Mouse (Mus musculus): ENCODE measurements around the gene Trp53bp2. TPM values are rescaled to one million over a fixed set of nuclear protein-coding genes. Genes with fewer than 3 reads are reported as not detected.

Trp53bp2 gene
- polyA plus RNA-seq, 1 experiment from 2014 or later = 26.9 TPM

DNA sequence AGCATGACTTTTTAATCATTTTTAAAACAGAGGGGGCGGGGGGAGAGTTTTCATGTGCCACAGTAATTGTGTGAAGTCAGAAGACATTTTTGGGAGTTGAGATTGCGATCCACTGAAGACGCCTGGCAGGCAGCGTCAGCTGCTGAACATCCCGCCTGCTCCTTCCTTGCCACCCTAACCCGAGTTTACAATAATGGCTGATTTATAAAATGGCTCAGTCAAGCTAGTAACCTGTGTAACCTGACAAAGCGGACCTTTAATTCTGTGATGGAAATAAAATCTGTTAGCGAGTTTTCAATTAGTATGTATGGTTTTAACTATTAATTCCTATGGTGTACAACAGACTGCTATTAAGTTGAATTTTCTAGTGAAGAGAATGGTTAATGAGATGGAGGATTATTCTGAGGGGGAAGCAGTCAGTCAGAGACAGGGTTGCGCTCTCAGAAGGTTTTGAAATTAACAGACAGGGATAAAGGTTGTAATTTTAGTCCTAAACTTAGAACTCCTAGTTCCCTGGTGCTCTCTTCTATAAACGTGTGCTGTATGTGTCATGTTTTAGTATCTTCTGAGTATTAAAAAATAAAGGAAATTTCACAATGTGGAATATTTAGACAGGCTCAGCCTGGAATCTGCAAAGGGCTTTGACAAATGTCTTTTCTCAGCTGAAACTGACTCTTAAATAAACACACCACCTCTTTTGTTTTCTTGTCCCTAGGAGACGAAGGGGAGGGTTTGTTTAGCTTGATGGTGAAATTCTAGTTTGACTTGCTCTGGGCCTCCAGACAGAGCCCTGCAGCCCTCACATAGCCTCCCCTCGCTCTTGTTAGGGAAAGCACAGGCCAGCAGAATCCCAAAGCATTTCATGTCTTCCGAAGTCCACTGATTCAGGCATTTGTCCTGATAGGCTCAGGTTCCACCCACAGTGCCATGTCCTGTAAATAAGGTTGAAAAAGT lies 51.6 kb downstream of the Trp53bp2 start:
- Histone ChIP-seq H3K27me3 (replicated peaks; ENCODE audit: control insufficient read depth, insufficient read depth, low read length) (no peaks in the 10 kb centered on the region), H3K4me2 (ENCODE audit: low read length) (no peak overlapping the region), H3K36me3 (ENCODE audit: control insufficient read depth, insufficient read depth, low read length) (peaks cover 41% of the 10 kb centered on the region), H3K9me3 (ENCODE audit: control insufficient read depth, low read length) (no peaks in the 10 kb centered on the region), H3K27ac (ENCODE audit: low read depth) (peak overlapping the region; percentile 55), H3K4me3 (ENCODE audit: low read depth, low read length) (no peak overlapping the region), H3K4me1 (replicated peaks; ENCODE audit: control insufficient read depth, insufficient read depth, low read length) (peaks cover 24% of the 10 kb centered on the region), H3K9ac (ENCODE audit: low read length) (no peak overlapping the region)
- ATAC-seq (replicated peaks; ENCODE audit: low FRiP score, low TSS enrichment, low read depth) = no peak
- DNase-seq (ENCODE audit: low spot score) = no peak
- 40% methylated on average over 13 of the region's 13 CpGs for WGBS

DNA sequence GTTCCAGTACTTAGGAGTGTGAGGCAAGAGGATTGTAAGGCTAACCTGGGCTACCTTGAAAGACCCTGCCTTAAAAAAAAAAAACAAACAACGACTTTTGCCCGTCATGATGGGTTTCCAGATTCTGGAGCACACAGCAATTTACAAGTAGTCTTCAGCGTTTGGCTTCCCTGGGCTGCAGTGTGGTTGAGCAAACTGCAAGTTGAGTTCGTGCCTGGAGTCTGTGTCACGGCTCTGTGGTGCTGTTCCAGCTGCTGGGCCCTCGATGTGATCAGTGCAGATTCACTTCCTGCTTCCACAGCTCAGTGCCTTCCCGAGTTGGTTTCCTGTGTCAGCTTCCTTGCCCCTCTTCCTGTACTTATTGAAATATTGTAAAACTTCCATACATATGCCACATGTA lies 52.3 kb downstream of the Trp53bp2 start:
- Histone ChIP-seq H3K27ac (ENCODE audit: low read depth) (peak overlapping the region; percentile 55), H3K9ac (ENCODE audit: low read length) (no peak overlapping the region), H3K36me3 (ENCODE audit: control insufficient read depth, insufficient read depth, low read length) (peaks cover 34% of the 10 kb centered on the region), H3K4me1 (replicated peaks; ENCODE audit: control insufficient read depth, insufficient read depth, low read length) (peaks cover 24% of the 10 kb centered on the region), H3K4me2 (ENCODE audit: low read length) (no peak overlapping the region), H3K27me3 (replicated peaks; ENCODE audit: control insufficient read depth, insufficient read depth, low read length) (no peaks in the 10 kb centered on the region), H3K4me3 (ENCODE audit: low read depth, low read length) (no peak overlapping the region), H3K9me3 (ENCODE audit: control insufficient read depth, low read length) (no peaks in the 10 kb centered on the region)
- DNase-seq (ENCODE audit: low spot score) = no peak
- WGBS = 23% methylated on average over 7 of the region's 7 CpGs
- ATAC-seq (replicated peaks; ENCODE audit: low FRiP score, low TSS enrichment, low read depth) = no peak

DNA sequence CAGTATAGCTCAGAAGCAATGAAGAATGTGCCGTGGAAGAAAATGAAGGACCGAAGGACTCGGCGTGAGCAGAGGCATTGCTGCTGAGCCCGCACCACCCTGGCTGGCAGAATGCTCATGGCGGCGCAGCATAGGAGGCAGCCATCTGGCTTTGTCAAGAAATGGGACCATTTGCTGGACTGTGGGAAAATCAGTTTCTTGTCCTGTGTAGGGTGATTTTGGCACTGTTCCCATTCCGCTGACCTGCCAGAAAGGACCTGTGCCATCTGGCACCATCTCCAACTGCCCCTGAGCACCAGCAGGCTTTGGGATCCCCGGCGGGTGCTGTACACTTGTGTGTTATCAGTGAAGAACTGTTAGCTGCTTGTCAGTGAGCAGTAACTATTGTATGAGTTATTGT lies 52.8 kb downstream of the Trp53bp2 start:
- Histone ChIP-seq H3K9me3 (ENCODE audit: control insufficient read depth, low read length) (no peaks in the 10 kb centered on the region), H3K27ac (ENCODE audit: low read depth) (peak overlapping the region; percentile 55; the same call in 1 of the 2 replicates), H3K27me3 (replicated peaks; ENCODE audit: control insufficient read depth, insufficient read depth, low read length) (no peaks in the 10 kb centered on the region), H3K9ac (ENCODE audit: low read length) (no peak overlapping the region), H3K4me1 (replicated peaks; ENCODE audit: control insufficient read depth, insufficient read depth, low read length) (peaks cover 24% of the 10 kb centered on the region), H3K4me3 (ENCODE audit: low read depth, low read length) (no peak overlapping the region), H3K4me2 (ENCODE audit: low read length) (no peak overlapping the region), H3K36me3 (ENCODE audit: control insufficient read depth, insufficient read depth, low read length) (peaks cover 29% of the 10 kb centered on the region)
- 89% methylated on average over 10 of the region's 10 CpGs for WGBS
- no peak; the same call in 1 of the 2 replicates for ATAC-seq (replicated peaks; ENCODE audit: low FRiP score, low TSS enrichment, low read depth)
- DNase-seq (ENCODE audit: low spot score) = no peak

DNA sequence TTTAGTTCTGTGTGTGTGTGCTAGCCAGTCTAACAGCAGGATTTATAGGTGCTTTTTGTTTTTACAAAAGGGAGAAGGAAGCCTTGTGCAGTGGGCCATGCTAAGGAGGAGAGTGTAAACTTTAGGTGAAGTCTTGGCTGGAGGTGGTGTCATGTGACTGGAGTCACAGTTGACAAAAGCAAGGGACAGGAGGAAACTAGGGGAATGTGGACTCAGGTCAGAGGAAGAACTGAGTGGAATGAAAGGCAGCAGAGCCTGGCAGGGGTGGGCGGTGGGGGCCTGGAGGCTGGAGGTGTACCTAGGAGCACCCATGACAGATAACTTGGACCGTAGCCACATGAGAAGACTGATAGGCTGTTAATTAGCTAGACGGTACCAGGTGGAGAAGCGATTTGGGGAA lies 56.3 kb downstream of the Trp53bp2 start:
- no peak overlapping the region for H3K4me2 ChIP-seq (ENCODE audit: low read length)
- peaks cover 20% of the 10 kb centered on the region for H3K4me1 ChIP-seq (replicated peaks; ENCODE audit: control insufficient read depth, insufficient read depth, low read length)
- peaks cover 43% of the 10 kb centered on the region for H3K36me3 ChIP-seq (ENCODE audit: control insufficient read depth, insufficient read depth, low read length)
- H3K27me3 ChIP-seq (replicated peaks; ENCODE audit: control insufficient read depth, insufficient read depth, low read length) = no peaks in the 10 kb centered on the region
- 39% methylated on average over 4 of the region's 4 CpGs for WGBS
- peak overlapping the region; percentile 27; the same call in 1 of the 2 replicates for H3K27ac ChIP-seq (ENCODE audit: low read depth)
- no peaks in the 10 kb centered on the region for H3K9me3 ChIP-seq (ENCODE audit: control insufficient read depth, low read length)
- ATAC-seq (replicated peaks; ENCODE audit: low FRiP score, low TSS enrichment, low read depth) = no peak
- no peak overlapping the region for H3K4me3 ChIP-seq (ENCODE audit: low read depth, low read length)
- no peak for DNase-seq (ENCODE audit: low spot score)
- no peak overlapping the region for H3K9ac ChIP-seq (ENCODE audit: low read length)

DNA sequence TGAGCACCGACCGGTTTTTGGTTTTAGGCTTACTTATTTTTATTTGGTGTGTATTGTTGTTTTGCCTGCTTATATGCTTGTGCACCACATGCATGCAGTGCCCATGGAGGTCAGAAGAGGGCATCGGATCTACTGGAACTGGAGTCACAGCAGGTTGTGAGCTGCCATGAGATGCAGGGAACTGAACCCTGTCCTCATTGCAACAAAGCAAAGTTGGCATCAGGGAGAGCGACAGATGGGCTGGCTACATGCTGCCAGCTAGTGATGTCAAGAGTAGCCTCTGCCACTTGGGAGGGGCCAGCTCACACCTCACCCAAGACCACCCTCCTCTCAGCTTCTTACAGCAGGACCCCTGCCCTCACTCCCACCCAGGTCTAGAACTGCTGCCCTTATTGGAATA lies 57.0 kb downstream of the Trp53bp2 start:
- ATAC-seq (replicated peaks; ENCODE audit: low FRiP score, low TSS enrichment, low read depth) (no peak), DNase-seq (ENCODE audit: low spot score) (no peak)
- H3K9ac ChIP-seq (ENCODE audit: low read length) = no peak overlapping the region
- H3K9me3 ChIP-seq (ENCODE audit: control insufficient read depth, low read length) = no peaks in the 10 kb centered on the region
- H3K27ac ChIP-seq (ENCODE audit: low read depth) = no peak overlapping the region
- WGBS = 84% methylated on average over 4 of the region's 4 CpGs
- H3K27me3 ChIP-seq (replicated peaks; ENCODE audit: control insufficient read depth, insufficient read depth, low read length) = no peaks in the 10 kb centered on the region
- H3K4me1 ChIP-seq (replicated peaks; ENCODE audit: control insufficient read depth, insufficient read depth, low read length) = peaks cover 13% of the 10 kb centered on the region
- peaks cover 49% of the 10 kb centered on the region for H3K36me3 ChIP-seq (ENCODE audit: control insufficient read depth, insufficient read depth, low read length)
- no peak overlapping the region for H3K4me3 ChIP-seq (ENCODE audit: low read depth, low read length)
- H3K4me2 ChIP-seq (ENCODE audit: low read length) = no peak overlapping the region

DNA sequence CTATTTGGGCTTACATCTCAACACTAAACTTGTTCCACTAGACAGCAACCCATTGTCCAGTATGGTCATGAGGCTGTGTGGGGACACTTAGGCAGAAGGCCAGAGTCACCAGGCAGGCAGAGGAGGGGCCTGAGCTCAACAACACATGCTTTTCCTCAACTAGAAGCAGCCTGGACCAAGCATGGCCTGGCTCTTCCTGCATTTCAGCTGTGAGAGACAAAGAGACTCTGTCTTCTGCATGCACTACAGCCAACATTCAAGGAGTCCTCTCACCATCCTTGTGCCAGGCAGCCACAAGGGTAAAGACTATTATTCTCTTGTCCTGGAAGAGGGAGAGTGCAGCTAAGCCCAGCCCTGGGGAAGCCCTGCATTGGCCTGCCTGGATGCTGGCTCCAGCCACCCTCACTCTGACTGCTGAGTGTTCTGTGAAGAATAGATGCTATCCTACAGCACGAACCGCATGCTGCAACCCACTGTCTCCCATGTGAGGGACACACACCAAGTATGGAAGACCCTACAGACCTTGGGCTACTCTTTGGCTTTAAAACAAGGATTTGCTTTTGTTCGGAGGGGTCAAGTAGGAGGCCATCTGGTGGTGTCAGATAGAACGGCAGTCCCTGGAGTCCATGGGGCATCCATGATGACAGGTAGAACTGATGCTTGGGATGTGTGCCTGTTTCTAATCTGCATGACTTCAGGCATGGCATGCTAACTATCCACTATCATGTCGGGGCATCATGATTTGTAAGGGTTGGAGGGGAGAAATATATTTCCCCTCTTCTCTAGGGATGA lies 66.2 kb downstream of the Trp53bp2 start:
- H3K9ac ChIP-seq (ENCODE audit: low read length) = no peak overlapping the region
- 82% methylated on average over 5 of the region's 5 CpGs for WGBS
- no peak overlapping the region for H3K27ac ChIP-seq (ENCODE audit: low read depth)
- H3K27me3 ChIP-seq (replicated peaks; ENCODE audit: control insufficient read depth, insufficient read depth, low read length) = no peaks in the 10 kb centered on the region
- no peak for ATAC-seq (replicated peaks; ENCODE audit: low FRiP score, low TSS enrichment, low read depth)
- H3K4me1 ChIP-seq (replicated peaks; ENCODE audit: control insufficient read depth, insufficient read depth, low read length) = no peaks in the 10 kb centered on the region
- no peak overlapping the region for H3K4me2 ChIP-seq (ENCODE audit: low read length)
- H3K36me3 ChIP-seq (ENCODE audit: control insufficient read depth, insufficient read depth, low read length) = peaks cover 100% of the 10 kb centered on the region
- H3K9me3 ChIP-seq (ENCODE audit: control insufficient read depth, low read length) = no peaks in the 10 kb centered on the region
- DNase-seq (ENCODE audit: low spot score) = no peak
- H3K4me3 ChIP-seq (ENCODE audit: low read depth, low read length) = no peak overlapping the region

DNA sequence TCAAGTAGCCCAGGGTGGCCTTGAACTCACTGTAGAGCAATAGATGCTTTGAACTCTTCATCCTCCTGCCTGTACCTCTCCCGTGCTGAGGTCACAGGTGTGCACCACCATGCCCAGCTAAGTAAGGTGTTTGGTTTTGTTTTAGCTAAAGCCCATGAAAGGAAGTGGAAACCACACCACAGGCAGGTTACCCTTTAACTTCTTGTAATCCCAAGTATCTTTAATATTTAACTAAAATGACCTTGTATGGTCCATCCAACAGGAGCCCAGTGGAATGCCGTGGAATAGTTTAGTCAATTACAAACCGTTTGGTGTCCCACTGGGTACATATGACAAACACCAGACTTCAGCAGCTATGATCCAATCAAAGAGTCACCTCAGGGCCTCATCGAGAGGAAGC lies 70.0 kb downstream of the Trp53bp2 start:
- Histone ChIP-seq H3K27me3 (replicated peaks; ENCODE audit: control insufficient read depth, insufficient read depth, low read length) (no peaks in the 10 kb centered on the region), H3K4me2 (ENCODE audit: low read length) (no peak overlapping the region), H3K4me1 (replicated peaks; ENCODE audit: control insufficient read depth, insufficient read depth, low read length) (no peaks in the 10 kb centered on the region), H3K9ac (ENCODE audit: low read length) (no peak overlapping the region), H3K36me3 (ENCODE audit: control insufficient read depth, insufficient read depth, low read length) (peaks cover 100% of the 10 kb centered on the region), H3K4me3 (ENCODE audit: low read depth, low read length) (no peak overlapping the region), H3K27ac (ENCODE audit: low read depth) (no peak overlapping the region; the same call in 1 of the 2 replicates), H3K9me3 (ENCODE audit: control insufficient read depth, low read length) (no peaks in the 10 kb centered on the region)
- DNase-seq (ENCODE audit: low spot score) (no peak), ATAC-seq (replicated peaks; ENCODE audit: low FRiP score, low TSS enrichment, low read depth) (peak; percentile 47; the same call in 1 of the 2 replicates)
- WGBS = 69% methylated on average over 4 of the region's 4 CpGs

DNA sequence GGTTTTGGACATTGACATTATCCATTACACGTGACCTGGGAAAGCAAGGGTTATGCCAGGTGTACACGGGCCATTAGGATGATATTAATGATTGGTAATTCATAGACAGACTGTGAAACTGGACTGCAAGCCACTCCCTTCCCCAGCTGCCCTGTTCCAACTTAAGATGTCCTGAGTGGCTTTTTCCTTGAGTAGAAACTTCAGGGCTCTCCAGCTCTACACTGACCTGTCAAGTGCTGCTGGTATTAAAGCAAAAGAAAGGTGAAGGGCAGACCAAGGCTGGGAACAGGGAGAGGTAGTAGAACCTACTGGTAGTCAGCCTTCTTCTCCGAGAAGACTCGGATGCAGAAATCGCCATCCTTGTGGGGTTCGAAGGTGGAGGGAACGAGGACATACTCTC lies 72.2 kb downstream of the Trp53bp2 start:
- H3K4me2 ChIP-seq (ENCODE audit: low read length) = no peak overlapping the region
- DNase-seq (ENCODE audit: low spot score) = no peak
- 92% methylated on average over 7 of the region's 7 CpGs for WGBS
- H3K9ac ChIP-seq (ENCODE audit: low read length) = no peak overlapping the region
- no peaks in the 10 kb centered on the region for H3K27me3 ChIP-seq (replicated peaks; ENCODE audit: control insufficient read depth, insufficient read depth, low read length)
- H3K36me3 ChIP-seq (ENCODE audit: control insufficient read depth, insufficient read depth, low read length) = peaks cover 97% of the 10 kb centered on the region
- no peak overlapping the region for H3K4me3 ChIP-seq (ENCODE audit: low read depth, low read length)
- H3K4me1 ChIP-seq (replicated peaks; ENCODE audit: control insufficient read depth, insufficient read depth, low read length) = no peaks in the 10 kb centered on the region
- H3K27ac ChIP-seq (ENCODE audit: low read depth) = no peak overlapping the region
- no peak for ATAC-seq (replicated peaks; ENCODE audit: low FRiP score, low TSS enrichment, low read depth)
- no peaks in the 10 kb centered on the region for H3K9me3 ChIP-seq (ENCODE audit: control insufficient read depth, low read length)
